Mouse (Mus musculus) heart, adult 2 months (tissue): ENCODE results near the gene Ncf2. TPM values are rescaled to one million over a fixed set of nuclear protein-coding genes. Genes with fewer than 3 reads are reported as not detected.

Experiments
- DNase-seq, 2 experiments: peaks; one replicate each; pipeline ENCODE4 v3.0.0; 2021
- H3K27ac ChIP-seq: fragments of 200-600 bp; 2 replicates; pipeline ENCODE4 v1.8.1; 2022
- H3K27me3 ChIP-seq: fragments of 200-500 bp; 2 replicates; pipeline ENCODE4 v1.6.1; 2012; ENCODE audit warnings: mild to moderate bottlenecking, low read length, inconsistent platforms, mixed read lengths; ENCODE audit not compliant: control insufficient read depth, insufficient read depth
- H3K36me3 ChIP-seq: fragments of 200-500 bp; 2 replicates; pipeline ENCODE4 v1.6.1; 2012; ENCODE audit warnings: low read length, inconsistent platforms; ENCODE audit not compliant: control insufficient read depth, insufficient read depth
- H3K4me1 ChIP-seq: fragments of 200-500 bp; 2 replicates; pipeline ENCODE4 v1.6.1; 2011; ENCODE audit warnings: low read length; ENCODE audit not compliant: control insufficient read depth, insufficient read depth
- H3K4me3 ChIP-seq: fragments of 200-600 bp; 2 replicates; pipeline ENCODE4 v1.8.1; 2022
- H3K79me2 ChIP-seq: fragments of 200-500 bp; replicated peaks from 2 replicates; pipeline ENCODE4 v1.6.1; 2012; ENCODE audit warnings: mild to moderate bottlenecking, inconsistent platforms, low read length, moderate library complexity, mixed read lengths; ENCODE audit not compliant: control insufficient read depth, insufficient read depth
- H3K9ac ChIP-seq: fragments of 200-500 bp; 2 replicates; pipeline ENCODE4 v1.6.1; 2012; ENCODE audit warnings: low read depth, mild to moderate bottlenecking, control low read depth, inconsistent platforms, low read length, mixed read lengths
- CTCF ChIP-seq: fragments of 200-600 bp; IDR thresholded peaks from 2 replicates; pipeline ENCODE4 v1.8.1; 2022; ENCODE audit warnings: antibody characterized with exemption, mild to moderate bottlenecking, moderate library complexity
- EP300 ChIP-seq: fragments of 200-500 bp; IDR thresholded peaks from 2 replicates; pipeline ENCODE4 v1.6.1; 2011; ENCODE audit warnings: low read depth, low read length, control low read depth; ENCODE audit not compliant: insufficient read depth
- POLR2A ChIP-seq: fragments of 200-500 bp; IDR thresholded peaks from 2 replicates; pipeline ENCODE4 v1.6.1; 2011; ENCODE audit warnings: mild to moderate bottlenecking, low read depth, low read length, control low read depth; ENCODE audit not compliant: insufficient read depth
- WGBS: fragments of 180-500 bp; shearing (Covaris S2); methylation state at CpG from one replicate; pipeline ENCODE4 v1.1.7; 2018; 5-methylcytosine and 5-hydroxymethylcytosine counted together
- intact Hi-C: fragments of 180-260 bp; cut with DNase I; formaldehyde crosslinking; loops from one replicate; pipeline ENCODE4 v1.15.1; 2025
- polyA plus RNA-seq: library from polyadenylated mRNA; depleted of rRNA; stranded (reverse); fragments of >200 nt; gene quantifications from 2 replicates; pipeline ENCODE4 v1.2.3, GENCODE M21; 2012
- total RNA-seq, 2 experiments: library from RNA; stranded (reverse); gene quantifications; 2 replicates each; pipeline ENCODE4 v1.2.3; 2021

Gene Ncf2
- total and polyA plus RNA-seq, 3 experiments = 3.2 to 4.0 (median 3.3) TPM

GRCm38 (mm10) chr1:152807619-152808391 lies 7.8 kb downstream of the Ncf2 start:
- intact Hi-C loops = no loop called here
- peak in 1 of 2 experiments; percentile 56 for DNase-seq
- Histone ChIP-seq H3K27me3 (no peaks in the 10 kb centered on the region), H3K4me3 (no peak overlapping the region), H3K79me2 (no peaks in the 10 kb centered on the region), H3K36me3 (no peaks in the 10 kb centered on the region), H3K4me1 (peaks cover 2% of the 10 kb centered on the region; the same call in 1 of the 2 replicates), H3K9ac (no peak overlapping the region), H3K27ac (peak overlapping the region; percentile 15; the same call in 1 of the 2 replicates)
- TF ChIP-seq POLR2A = no peak
- TF ChIP-seq EP300 = no peak
- TF ChIP-seq CTCF = no peak
- 68% methylated on average over 18 of the region's 18 CpGs for WGBS

- Histone ChIP-seq H3K4me1 (peaks cover 2% of the 10 kb centered on the region; the same call in 1 of the 2 replicates), H3K79me2 (no peaks in the 10 kb centered on the region), H3K4me3 (no peak overlapping the region), H3K27me3 (no peaks in the 10 kb centered on the region), H3K9ac (no peak overlapping the region), H3K27ac (no peak overlapping the region; the same call in 1 of the 2 replicates), H3K36me3 (no peaks in the 10 kb centered on the region)
- DNase-seq = no peak
- intact Hi-C loops = no loop called here
- WGBS = 90% methylated on average over 2 of the region's 2 CpGs
- TF ChIP-seq POLR2A (no peak), EP300 (no peak), CTCF (no peak)
Measured at GRCm38 (mm10) chr1:152808392-152808680, 8.3 kb downstream of the Ncf2 start.

- no peaks in the 10 kb centered on the region for H3K79me2 ChIP-seq
- no peaks in the 10 kb centered on the region for H3K36me3 ChIP-seq
- DNase-seq = peak; percentile 51 to 71
- H3K27ac ChIP-seq = peak overlapping the region; percentile 65
- 25% methylated on average over 8 of the region's 8 CpGs for WGBS
- no peak overlapping the region for H3K9ac ChIP-seq
- no peaks in the 10 kb centered on the region for H3K27me3 ChIP-seq
- intact Hi-C loops = no loop called here
- H3K4me1 ChIP-seq = peaks cover 2% of the 10 kb centered on the region; the same call in 1 of the 2 replicates
- no peak overlapping the region for H3K4me3 ChIP-seq
- peak; percentile 13; the same call in 1 of the 2 replicates for TF ChIP-seq EP300
- peak; percentile 47 for TF ChIP-seq CTCF
- TF ChIP-seq POLR2A = peak; percentile 68; the same call in 1 of the 2 replicates
Measured at GRCm38 (mm10) chr1:152809541-152810252, 9.7 kb downstream of the Ncf2 start.

DNA sequence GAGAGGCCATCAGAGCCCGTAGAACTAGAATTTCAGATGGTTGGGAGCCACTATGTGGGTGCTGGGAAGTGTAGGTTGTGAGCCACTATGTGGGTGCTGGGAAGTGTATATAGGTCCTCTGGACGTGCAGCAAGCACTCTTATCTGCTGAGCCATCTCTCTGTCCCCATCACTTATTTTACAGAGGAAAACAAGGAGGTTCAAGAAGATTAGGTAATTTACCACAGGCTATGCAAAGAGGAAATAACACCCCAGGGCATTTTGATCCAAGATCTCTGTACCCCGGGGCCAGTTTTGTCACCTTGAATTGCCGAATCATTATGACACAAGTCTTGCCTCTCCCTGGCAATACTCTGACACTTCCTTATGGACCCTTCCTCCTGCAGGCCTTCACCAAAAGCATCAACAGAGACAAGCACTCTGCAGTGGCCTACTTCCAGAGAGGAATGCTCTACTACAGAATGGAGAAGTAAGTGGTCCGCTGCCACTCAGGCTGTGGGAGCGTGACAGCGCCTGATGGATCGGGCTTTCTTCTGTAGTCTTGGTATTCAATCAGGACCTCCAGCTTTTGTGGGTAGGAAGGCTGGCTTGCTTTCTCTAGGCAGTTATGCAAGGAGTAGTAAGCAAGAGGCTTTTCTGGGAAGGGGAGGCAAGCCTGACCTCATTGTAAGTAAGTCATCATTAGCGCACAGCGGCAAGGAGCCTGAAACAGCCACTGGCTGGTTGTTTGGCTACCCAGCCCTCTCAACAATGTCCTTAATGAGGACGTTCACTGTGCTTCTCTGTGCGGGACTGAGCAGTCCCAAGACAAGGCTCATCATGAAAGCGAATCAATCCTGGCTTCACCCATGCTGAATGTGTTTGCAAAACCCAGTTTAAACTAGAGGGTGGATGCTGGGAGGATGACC lies 10.8 kb downstream of the Ncf2 start:
- Histone ChIP-seq H3K9ac (no peak overlapping the region), H3K27ac (peak overlapping the region; percentile 65), H3K4me1 (peaks cover 2% of the 10 kb centered on the region), H3K27me3 (no peaks in the 10 kb centered on the region), H3K79me2 (no peaks in the 10 kb centered on the region), H3K4me3 (no peak overlapping the region), H3K36me3 (no peaks in the 10 kb centered on the region)
- 87% methylated on average over 13 of the region's 13 CpGs for WGBS
- TF ChIP-seq EP300 (no peak), CTCF (no peak), POLR2A (no peak)
- intact Hi-C loops = no loop called here
- DNase-seq = no peak

GRCm38 (mm10) chr1:152815265-152815701 lies 15.3 kb downstream of the Ncf2 start:
- H3K4me1 ChIP-seq = peaks cover 8% of the 10 kb centered on the region
- H3K9ac ChIP-seq = no peak overlapping the region
- H3K79me2 ChIP-seq = no peaks in the 10 kb centered on the region
- intact Hi-C loops = no loop called here
- H3K36me3 ChIP-seq = no peaks in the 10 kb centered on the region
- 41% methylated on average over 7 of the region's 7 CpGs for WGBS
- H3K4me3 ChIP-seq = no peak overlapping the region
- H3K27ac ChIP-seq = no peak overlapping the region
- H3K27me3 ChIP-seq = no peaks in the 10 kb centered on the region
- TF ChIP-seq POLR2A (no peak), CTCF (peak; percentile 49)
- no peak for DNase-seq
